Mouse (Mus musculus) spleen, adult 12 weeks (tissue): ENCODE results near the gene Ncor1.

Source experiments
- DNase-seq: peaks from one replicate; pipeline ENCODE4 v3.0.0; 2022; ENCODE audit warnings: low spot score

The Ncor1 gene

GRCm38 (mm10) chr11:62266466-62267214 lies 191.7 kb downstream of the Ncor1 start:
- no peak for DNase-seq
